Mouse (Mus musculus) MEL (cell line): ENCODE results near the gene Cgnl1. TPM values are rescaled to one million over a fixed set of nuclear protein-coding genes. Genes with fewer than 3 reads are reported as not detected.

ENCODE experiments used
- DNase-seq: peaks from one replicate; pipeline ENCODE4 v3.0.0; 2011; ENCODE audit warnings: low read depth, low spot score
- H3K27ac ChIP-seq: 2 replicates; pipeline ENCODE4 v1.5.1; 2012; ENCODE audit warnings: low read depth, mild to moderate bottlenecking, control low read depth, low read length, moderate library complexity; ENCODE audit not compliant: control insufficient read depth
- H3K27me3 ChIP-seq, 2 experiments: fragments of 150-350 bp in 1 of 2; sonication (generic) in 1 of 2; 2 replicates each; pipeline ENCODE4 v1.6.1; 2012; ENCODE audit warnings: low read length in 2 of 2, mild to moderate bottlenecking in 2 of 2, improper control_type of control experiment in 1 of 2, moderate library complexity in 1 of 2; ENCODE audit not compliant: insufficient read depth in 2 of 2, control insufficient read depth in 1 of 2
- H3K36me3 ChIP-seq, 2 experiments: 2 replicates each; pipeline ENCODE4 v1.6.1; 2012 to 2014; ENCODE audit warnings: low read length in 2 of 2, improper control_type of control experiment in 1 of 2, inconsistent platforms in 1 of 2, mild to moderate bottlenecking in 1 of 2; ENCODE audit not compliant: insufficient read depth in 2 of 2, control insufficient read depth in 1 of 2
- H3K4me1 ChIP-seq, 2 experiments: fragments of 150-350 bp in 1 of 2; sonication (generic) in 1 of 2; 2 replicates each; pipeline ENCODE4 v1.6.1; 2012; ENCODE audit warnings: low read length in 2 of 2, improper control_type of control experiment in 1 of 2, mild to moderate bottlenecking in 1 of 2; ENCODE audit not compliant: insufficient read depth in 2 of 2, control insufficient read depth in 1 of 2
- H3K4me3 ChIP-seq, 2 experiments: fragments of 150-350 bp in 1 of 2; sonication (generic) in 1 of 2; 2 replicates each; pipeline ENCODE4 v1.5.1; 2012; ENCODE audit warnings: low read depth in 2 of 2, low read length in 2 of 2, mild to moderate bottlenecking in 2 of 2, moderate library complexity in 2 of 2, control low read depth in 1 of 2, improper control_type of control experiment in 1 of 2; ENCODE audit not compliant: control insufficient read depth in 1 of 2, insufficient read depth in 1 of 2
- H3K79me2 ChIP-seq: 2 replicates; pipeline ENCODE4 v1.6.1; 2012; ENCODE audit warnings: mild to moderate bottlenecking, low read length, moderate library complexity; ENCODE audit not compliant: control insufficient read depth, poor library complexity, insufficient read depth
- H3K9ac ChIP-seq: 2 replicates; pipeline ENCODE4 v1.6.1; 2012; ENCODE audit warnings: low read depth, mild to moderate bottlenecking, control low read depth, low read length, moderate library complexity; ENCODE audit not compliant: control insufficient read depth, poor library complexity, severe bottlenecking
- H3K9me3 ChIP-seq: fragments of 150-350 bp; sonication (generic); replicated peaks from 2 replicates; pipeline ENCODE4 v1.6.1; 2012; ENCODE audit warnings: mild to moderate bottlenecking, low read length, improper control_type of control experiment, moderate library complexity; ENCODE audit not compliant: insufficient read depth
- CTCF ChIP-seq, 3 experiments: IDR thresholded peaks in 2 of 3; conservative IDR thresholded peaks in 1 of 3; 2 replicates each; pipeline ENCODE4 v1.5.1; 2011 to 2012; ENCODE audit warnings: low read length in 3 of 3, low read depth in 2 of 3, mild to moderate bottlenecking in 2 of 3, improper control_type of control experiment in 1 of 3, inconsistent platforms in 1 of 3, mixed read lengths in 1 of 3, moderate library complexity in 1 of 3; ENCODE audit not compliant: control insufficient read depth in 1 of 3, insufficient read depth in 1 of 3, poor library complexity in 1 of 3, severe bottlenecking in 1 of 3
- E2F4 ChIP-seq: IDR thresholded peaks from 2 replicates; pipeline ENCODE4 v1.6.1; 2011; ENCODE audit warnings: low read depth, low read length, improper control_type of control experiment, borderline replicate concordance
- ELF1 ChIP-seq: IDR thresholded peaks from 2 replicates; pipeline ENCODE4 v1.6.1; 2014; ENCODE audit warnings: low read depth, mild to moderate bottlenecking, inconsistent platforms, low read length, improper control_type of control experiment, moderate library complexity
- EP300 ChIP-seq, 2 experiments: IDR thresholded peaks; 2 replicates each; pipeline ENCODE4 v1.6.1; 2011; ENCODE audit warnings: improper control_type of control experiment in 2 of 2, low read length in 2 of 2, low read depth in 1 of 2, mild to moderate bottlenecking in 1 of 2
- ETS1 ChIP-seq: IDR thresholded peaks from 2 replicates; pipeline ENCODE4 v1.6.1; 2012; ENCODE audit warnings: low read depth, mild to moderate bottlenecking, inconsistent platforms, low read length, improper control_type of control experiment, moderate library complexity
- GABPA ChIP-seq: IDR thresholded peaks from 2 replicates; pipeline ENCODE4 v1.6.1; 2012; ENCODE audit warnings: low read depth, mild to moderate bottlenecking, inconsistent platforms, low read length, improper control_type of control experiment, moderate library complexity
- GATA1 ChIP-seq: IDR thresholded peaks from 2 replicates; pipeline ENCODE4 v1.6.1; 2011; ENCODE audit warnings: low read depth, low read length, improper control_type of control experiment
- HCFC1 ChIP-seq: IDR thresholded peaks from 2 replicates; pipeline ENCODE4 v1.6.1; 2012; ENCODE audit warnings: low read depth, mild to moderate bottlenecking, inconsistent platforms, low read length, improper control_type of control experiment, moderate library complexity
- MAFK ChIP-seq: IDR thresholded peaks from 2 replicates; pipeline ENCODE4 v1.6.1; 2011; ENCODE audit warnings: low read depth, mild to moderate bottlenecking, low read length, improper control_type of control experiment, borderline replicate concordance
- MEF2A ChIP-seq: IDR thresholded peaks from 2 replicates; pipeline ENCODE4 v1.6.1; 2014; ENCODE audit warnings: low read depth, mild to moderate bottlenecking, inconsistent platforms, low read length, improper control_type of control experiment; ENCODE audit not compliant: poor library complexity, insufficient replicate concordance, severe bottlenecking; ENCODE audit errors: extremely low read depth
- MXI1 ChIP-seq: IDR thresholded peaks from 2 replicates; pipeline ENCODE4 v1.6.1; 2011; ENCODE audit warnings: mild to moderate bottlenecking, low read depth, low read length, improper control_type of control experiment
- MYC ChIP-seq: IDR thresholded peaks from 2 replicates; pipeline ENCODE4 v1.6.1; 2011; ENCODE audit warnings: low read depth, mild to moderate bottlenecking, low read length, improper control_type of control experiment, moderate library complexity
- NELFE ChIP-seq: IDR thresholded peaks from 2 replicates; pipeline ENCODE4 v1.6.1; 2011; ENCODE audit warnings: low read depth, low read length, improper control_type of control experiment
- NRF1 ChIP-seq: IDR thresholded peaks from 2 replicates; pipeline ENCODE4 v1.6.1; 2014; ENCODE audit warnings: low read depth, mild to moderate bottlenecking, inconsistent platforms, low read length, improper control_type of control experiment, moderate library complexity; ENCODE audit not compliant: poor library complexity, insufficient read depth, severe bottlenecking
- POLR2A ChIP-seq, 2 experiments: IDR thresholded peaks; 2 replicates each; pipeline ENCODE4 v1.6.1; 2011 to 2012; ENCODE audit warnings: low read length in 2 of 2, mild to moderate bottlenecking in 2 of 2, control low read depth in 1 of 2, improper control_type of control experiment in 1 of 2, low read depth in 1 of 2, moderate library complexity in 1 of 2; ENCODE audit not compliant: control insufficient read depth in 1 of 2, insufficient read depth in 1 of 2, poor library complexity in 1 of 2
- POLR2AphosphoS2 ChIP-seq: IDR thresholded peaks from 2 replicates; pipeline ENCODE4 v1.6.1; 2011; ENCODE audit warnings: low read length, improper control_type of control experiment
- POLR2AphosphoS5 ChIP-seq: IDR thresholded peaks from 2 replicates; pipeline ENCODE4 v1.6.1; 2012; ENCODE audit warnings: low read depth, borderline replicate concordance, mild to moderate bottlenecking, inconsistent platforms, low read length, moderate library complexity, mixed read lengths
- RAD21 ChIP-seq: IDR thresholded peaks from 2 replicates; pipeline ENCODE4 v1.6.1; 2011; ENCODE audit warnings: mild to moderate bottlenecking, low read depth, low read length, improper control_type of control experiment
- RCOR1 ChIP-seq: IDR thresholded peaks from 2 replicates; pipeline ENCODE4 v1.6.1; 2012; ENCODE audit warnings: low read depth, mild to moderate bottlenecking, inconsistent platforms, low read length, improper control_type of control experiment
- SIN3A ChIP-seq: IDR thresholded peaks from 2 replicates; pipeline ENCODE4 v1.6.1; 2012; ENCODE audit warnings: low read length, improper control_type of control experiment, inconsistent platforms
- SMC3 ChIP-seq: IDR thresholded peaks from 2 replicates; pipeline ENCODE4 v1.6.1; 2011; ENCODE audit warnings: low read depth, low read length, improper control_type of control experiment
- TBP ChIP-seq: IDR thresholded peaks from 2 replicates; pipeline ENCODE4 v1.8.0; 2011; ENCODE audit warnings: low read depth, low read length, improper control_type of control experiment
- TCF12 ChIP-seq: IDR thresholded peaks from 2 replicates; pipeline ENCODE4 v1.6.1; 2014; ENCODE audit warnings: low read depth, mild to moderate bottlenecking, inconsistent platforms, low read length, improper control_type of control experiment, moderate library complexity
- UBTF ChIP-seq: IDR thresholded peaks from 2 replicates; pipeline ENCODE4 v1.6.1; 2012; ENCODE audit warnings: low read depth, mild to moderate bottlenecking, inconsistent platforms, low read length, improper control_type of control experiment, moderate library complexity, borderline replicate concordance; ENCODE audit not compliant: insufficient read depth
- USF1 ChIP-seq: IDR thresholded peaks from 2 replicates; pipeline ENCODE4 v1.6.1; 2014; ENCODE audit warnings: low read depth, mild to moderate bottlenecking, inconsistent platforms, low read length, improper control_type of control experiment, moderate library complexity
- USF2 ChIP-seq, 2 experiments: IDR thresholded peaks; 2 replicates each; pipeline ENCODE4 v1.6.1; 2011 to 2012; ENCODE audit warnings: improper control_type of control experiment in 2 of 2, low read length in 2 of 2, borderline replicate concordance in 1 of 2, inconsistent platforms in 1 of 2, low read depth in 1 of 2, mild to moderate bottlenecking in 1 of 2; ENCODE audit not compliant: insufficient read depth in 1 of 2
- ZKSCAN1 ChIP-seq: IDR thresholded peaks from 2 replicates; pipeline ENCODE4 v1.6.1; 2012; ENCODE audit warnings: low read depth, mild to moderate bottlenecking, inconsistent platforms, low read length, improper control_type of control experiment, moderate library complexity
- ZMIZ1 ChIP-seq: IDR thresholded peaks from 2 replicates; pipeline ENCODE4 v1.6.1; 2012; ENCODE audit warnings: low read depth, mild to moderate bottlenecking, inconsistent platforms, low read length, improper control_type of control experiment, moderate library complexity
- polyA plus RNA-seq, 2 experiments: library from polyadenylated mRNA; stranded (reverse) in 1 of 2; unstranded in 1 of 2; fragments of >175 nt in 1 of 2; fragments of >200 nt in 1 of 2; gene quantifications; 2 replicates each; pipeline versions ENCODE4 v1.2.1 to v1.2.4; 2012; ENCODE audit warnings: low replicate concordance in 2 of 2, low read depth in 1 of 2; ENCODE audit not compliant: insufficient read length in 2 of 2, insufficient read depth in 1 of 2, missing spikeins in 1 of 2
- total RNA-seq: library from RNA; depleted of rRNA; stranded (reverse); fragments of 300-350 nt; gene quantifications from 2 replicates; pipeline ENCODE4 v1.2.3, GENCODE M21; 2012

Gene Cgnl1
- total and polyA plus RNA-seq, 3 experiments: 0.19 to 0.70 TPM; not detected in 1

DNA sequence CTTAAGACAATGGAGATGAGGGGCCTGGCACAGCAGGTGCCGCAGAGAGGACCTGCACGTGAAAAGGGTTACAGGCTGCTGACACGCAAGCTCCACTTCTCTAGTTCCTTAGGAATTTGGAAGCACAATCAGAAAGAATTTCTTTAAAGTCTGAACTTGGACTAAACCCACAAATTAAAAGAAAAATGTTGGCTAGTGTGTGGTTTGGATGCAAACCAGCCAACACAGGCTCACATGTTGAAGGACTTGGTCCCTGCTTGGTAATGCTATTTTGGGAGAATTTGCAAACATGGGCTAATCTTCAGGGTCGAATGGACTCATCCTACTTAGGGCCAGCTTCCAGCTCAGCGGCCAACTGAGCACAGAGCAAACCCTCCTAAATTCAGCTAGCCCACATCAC is 26.8 kb upstream of the Cgnl1 start:
- DNase-seq: no peak
- Histone ChIP-seq H3K27ac (no peak overlapping the region), H3K9me3 (no peaks in the 10 kb centered on the region), H3K36me3 (no peaks in the 10 kb centered on the region), H3K27me3 (peaks cover 20 to 30% of the 10 kb centered on the region in 2 experiments), H3K79me2 (no peaks in the 10 kb centered on the region), H3K4me3 (no peak overlapping the region), H3K9ac (no peak overlapping the region), H3K4me1 (no peaks in the 10 kb centered on the region)
- TF ChIP-seq RAD21 (no peak), MEF2A (no peak), HCFC1 (no peak), E2F4 (no peak), ELF1 (no peak), NRF1 (no peak), TCF12 (no peak), GATA1 (no peak), POLR2AphosphoS5 (no peak), EP300 (IDR thresholded peaks at IDR 0.05; ENCODE audit: low read depth in 1 of 2, low read length in 2 of 2) (no peak), POLR2A (IDR thresholded peaks at IDR 0.05; ENCODE audit: control insufficient read depth in 1 of 2, insufficient read depth in 1 of 2, low read depth in 1 of 2, low read length in 2 of 2, poor library complexity in 1 of 2) (no peak), MAFK (no peak), ZMIZ1 (no peak), ETS1 (no peak), SIN3A (no peak), NELFE (no peak), GABPA (no peak), USF2 (IDR thresholded peaks at IDR 0.05; ENCODE audit: borderline replicate concordance in 1 of 2, insufficient read depth in 1 of 2, low read depth in 1 of 2, low read length in 2 of 2) (no peak), UBTF (no peak)

- Histone ChIP-seq H3K27me3 (no peaks in the 10 kb centered on the region), H3K36me3 (no peaks in the 10 kb centered on the region), H3K9me3 (no peaks in the 10 kb centered on the region), H3K27ac (no peak overlapping the region), H3K9ac (no peak overlapping the region), H3K79me2 (no peaks in the 10 kb centered on the region), H3K4me3 (no peak overlapping the region), H3K4me1 (peaks cover 0 to 9% of the 10 kb centered on the region in 2 experiments; a peak in 2 of 4 replicates)
- peak; percentile 23 for DNase-seq
- TF ChIP-seq SMC3: peak; percentile 30; the same call in 1 of the 2 replicates
- no peak for TF ChIP-seq MYC
- no peak for TF ChIP-seq ZKSCAN1
- TF ChIP-seq CTCF (IDR thresholded peaks at IDR 0.05 in 2 of 3, conservative IDR thresholded peaks at IDR 0.05 in 1 of 3; ENCODE audit: control insufficient read depth in 1 of 3, insufficient read depth in 1 of 3, low read depth in 2 of 3, low read length in 3 of 3, poor library complexity in 1 of 3, severe bottlenecking in 1 of 3): peak; percentile 38 to 67 (median 42); a peak in 5 of 6 replicates
- TF ChIP-seq POLR2AphosphoS2: no peak
- no peak for TF ChIP-seq MXI1
- TF ChIP-seq RAD21: peak; percentile 7
- no peak for TF ChIP-seq TBP
- no peak for TF ChIP-seq RCOR1
- no peak for TF ChIP-seq USF1
- TF ChIP-seq, all 39 proteins: peak for 3
Observed at GRCm38 (mm10) chr9:71777404-71777803, 6.0 kb upstream of the Cgnl1 start.
